Mouse (Mus musculus) telencephalon, adult 2 months (tissue): ENCODE data around the gene Mmaa.

Source experiments
- DNase-seq: peaks from one replicate; pipeline ENCODE4 v3.0.0-alpha.2; 2011; ENCODE audit warnings: low read depth, low spot score

Gene Mmaa

GRCm38 (mm10) chr8:79294610-79295275 lies at the start of gene Mmaa:
TSS of gene Mmaa (minus strand) at chr8:79294937.
- DNase-seq: peak; percentile 93

DNA sequence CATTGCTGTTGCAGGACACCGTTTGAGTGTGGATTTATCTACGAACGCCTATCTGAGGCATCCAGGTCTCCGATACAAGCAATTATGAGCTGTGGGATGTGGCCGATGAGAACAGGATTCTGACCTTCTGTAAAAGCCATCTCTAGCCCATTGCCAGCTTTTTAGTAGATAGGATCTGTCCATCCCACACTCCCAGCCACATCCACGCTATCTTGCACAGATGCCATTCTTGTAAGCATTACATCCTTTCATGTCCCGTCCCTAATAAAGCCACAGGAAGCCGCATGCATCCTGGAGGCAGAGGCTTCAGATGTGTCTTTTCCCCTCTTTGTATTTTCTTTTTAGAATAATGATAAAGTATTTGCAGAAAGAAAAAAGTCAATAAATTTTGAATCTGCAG lies 46.5 kb upstream of the Mmaa start:
- DNase-seq: no peak

GRCm38 (mm10) chr8:79339555-79339954 lies 44.8 kb upstream of the Mmaa start:
- no peak for DNase-seq

- DNase-seq: peak; percentile 41
These were observed 43.9 kb upstream of the Mmaa start for GRCm38 (mm10) chr8:79338619-79339018.

- DNase-seq: peak; percentile 24
These were observed 37.6 kb upstream of the Mmaa start for GRCm38 (mm10) chr8:79332109-79332900.

DNA sequence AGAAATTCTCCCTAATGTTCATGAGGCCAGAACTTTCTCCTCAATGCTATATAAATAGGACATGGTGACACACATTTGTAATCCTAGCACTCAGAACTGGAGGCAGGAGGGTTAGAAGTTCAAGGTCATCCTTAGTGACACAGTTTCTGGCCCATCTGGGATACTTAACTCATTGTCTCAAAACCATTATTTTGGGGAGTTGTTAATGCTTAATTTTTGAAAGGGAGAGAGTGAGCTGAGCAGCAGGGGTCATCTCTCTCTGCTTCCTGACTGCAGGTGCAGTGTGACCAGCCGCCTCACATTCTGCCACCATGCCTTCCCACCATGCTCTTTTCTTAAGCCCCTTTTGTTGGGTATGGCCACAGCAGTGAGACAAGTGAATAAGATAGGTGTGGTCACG lies 36.8 kb upstream of the Mmaa start:
- DNase-seq: no peak

DNA sequence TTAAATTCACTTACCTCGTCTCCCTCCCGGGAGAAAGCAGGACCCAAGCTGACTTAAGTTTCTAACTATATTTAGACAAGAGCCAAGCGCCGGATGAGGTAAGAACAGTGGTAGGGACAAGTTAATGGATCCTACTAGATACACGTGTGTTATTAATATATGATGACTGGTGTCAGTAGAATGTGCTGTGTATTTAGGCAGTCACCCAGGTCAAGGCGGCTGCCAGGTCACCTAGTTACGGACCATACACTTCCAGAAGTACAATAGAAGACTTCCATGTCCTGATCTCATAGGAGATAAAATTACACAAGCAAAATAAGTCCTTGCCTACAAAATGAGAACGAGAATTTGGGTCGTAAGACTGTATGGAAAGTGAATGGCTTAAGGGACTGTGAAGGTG lies 36.3 kb upstream of the Mmaa start:
- no peak for DNase-seq

GRCm38 (mm10) chr8:79329735-79330134 lies 35.0 kb upstream of the Mmaa start:
- DNase-seq: no peak

GRCm38 (mm10) chr8:79329182-79329581 lies 34.4 kb upstream of the Mmaa start:
- no peak for DNase-seq

- DNase-seq: no peak
These were observed 30.8 kb upstream of the Mmaa start for GRCm38 (mm10) chr8:79325510-79325909.

GRCm38 (mm10) chr8:79324928-79325327 lies 30.2 kb upstream of the Mmaa start:
- DNase-seq: no peak

- no peak for DNase-seq
These were observed 29.3 kb upstream of the Mmaa start for GRCm38 (mm10) chr8:79324036-79324435.

GRCm38 (mm10) chr8:79323121-79323520 lies 28.4 kb upstream of the Mmaa start:
- DNase-seq: no peak

DNA sequence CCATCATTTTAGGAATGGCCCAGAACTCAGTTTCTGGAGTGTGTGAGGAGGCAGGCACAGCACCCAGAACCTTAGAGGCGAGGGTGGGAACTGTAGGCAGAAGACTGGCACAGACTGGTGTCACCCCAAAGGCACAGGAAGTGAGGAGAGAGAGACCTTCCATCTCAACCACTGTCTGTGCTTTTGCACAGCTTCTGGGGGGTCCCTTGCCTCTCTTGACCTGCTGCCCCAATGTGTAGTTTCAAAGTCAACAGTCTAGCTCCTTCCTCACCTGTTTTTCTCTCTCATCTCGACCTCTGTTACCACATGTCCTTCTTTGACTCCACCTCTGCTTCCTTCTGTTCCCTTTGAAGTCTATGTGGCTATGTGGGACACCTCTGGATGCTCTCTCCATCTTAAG lies 16.1 kb upstream of the Mmaa start:
- DNase-seq: no peak

- DNase-seq: no peak
These were observed 11.2 kb upstream of the Mmaa start for GRCm38 (mm10) chr8:79305941-79306340.

DNA sequence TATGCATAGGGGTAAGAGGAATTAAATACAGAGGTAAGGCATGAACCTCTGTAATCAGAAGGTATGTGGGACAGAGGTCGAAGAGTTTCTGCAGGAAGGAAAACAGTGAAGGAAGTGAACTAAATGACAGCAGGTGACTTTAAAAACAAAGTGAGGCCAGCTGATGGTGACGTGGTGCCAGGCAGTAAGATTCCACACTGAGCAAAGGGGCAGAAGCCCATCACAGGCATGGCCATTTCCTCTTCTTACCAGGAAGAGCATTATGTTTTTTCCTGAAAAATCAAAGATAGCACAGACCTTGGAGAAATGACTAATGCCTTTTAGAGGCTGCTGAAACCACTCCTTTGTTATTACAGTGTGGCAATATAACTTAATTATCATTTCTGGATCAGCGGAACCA lies 6.8 kb upstream of the Mmaa start:
- DNase-seq: no peak

- no peak for DNase-seq
These were observed 5.0 kb upstream of the Mmaa start for GRCm38 (mm10) chr8:79299704-79300103.

DNA sequence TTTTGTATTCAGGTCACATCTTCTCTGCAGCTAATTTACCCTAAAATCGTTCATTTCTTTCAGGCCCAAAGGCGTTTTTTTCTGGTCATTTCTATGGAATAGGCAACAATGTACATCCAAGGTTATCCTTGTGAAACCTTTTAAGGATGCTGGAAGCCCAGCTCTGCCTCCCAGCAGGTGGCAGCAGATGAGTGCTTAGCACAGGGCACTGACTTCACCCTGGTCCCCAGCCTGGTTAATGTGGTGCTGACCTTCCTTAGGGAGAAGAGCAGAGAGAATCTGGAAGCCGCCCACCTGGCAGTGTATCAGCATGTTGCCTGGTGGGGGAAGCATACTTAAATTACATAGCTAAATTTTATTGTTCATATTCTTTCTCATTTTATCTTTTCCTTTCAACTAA lies 3.0 kb upstream of the Mmaa start:
- DNase-seq: no peak

DNA sequence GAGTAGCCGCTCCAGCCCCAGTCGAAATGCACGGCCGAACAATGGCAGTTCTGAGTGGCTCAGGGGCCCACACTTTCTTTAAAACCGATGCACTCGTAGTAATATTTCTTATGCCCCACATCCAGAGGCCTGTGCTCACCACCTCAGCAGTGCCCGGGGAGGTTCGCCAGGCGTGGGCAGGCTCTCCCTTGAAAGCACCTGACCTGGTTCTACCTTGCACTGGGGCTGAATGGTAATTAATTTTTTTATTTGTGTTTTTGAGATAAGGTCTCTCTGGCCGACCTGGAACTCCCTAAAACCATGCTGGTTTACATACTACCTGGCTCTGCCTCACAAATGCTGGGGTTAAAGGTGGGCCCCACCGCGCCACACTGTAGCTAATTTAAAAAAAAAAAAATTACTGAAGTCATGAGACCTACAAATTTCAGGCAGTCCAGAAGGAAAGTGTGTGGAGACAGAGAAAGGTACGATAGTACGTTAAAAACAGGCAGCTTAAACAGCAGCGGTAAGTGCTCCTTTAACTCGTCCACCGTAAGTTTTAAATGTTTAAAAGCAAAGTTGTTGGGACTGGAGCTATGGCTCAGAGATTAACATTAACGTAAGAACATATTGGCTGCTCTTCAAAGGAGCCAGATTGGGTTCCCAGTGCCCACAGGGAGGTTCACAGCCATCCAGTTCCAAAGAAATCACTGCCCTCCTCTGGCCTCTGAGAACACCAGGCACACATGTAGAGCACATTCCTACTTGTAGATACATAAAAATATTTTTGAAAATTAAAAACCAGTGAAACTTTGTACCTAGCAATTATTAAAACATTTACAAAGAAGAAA lies 754 bp upstream of the Mmaa start:
- DNase-seq: no peak

GRCm38 (mm10) chr8:79293841-79294240 lies 896 bp downstream of the Mmaa start:
- DNase-seq: no peak

GRCm38 (mm10) chr8:79292712-79293264 lies 1.9 kb downstream of the Mmaa start:
- no peak for DNase-seq

DNA sequence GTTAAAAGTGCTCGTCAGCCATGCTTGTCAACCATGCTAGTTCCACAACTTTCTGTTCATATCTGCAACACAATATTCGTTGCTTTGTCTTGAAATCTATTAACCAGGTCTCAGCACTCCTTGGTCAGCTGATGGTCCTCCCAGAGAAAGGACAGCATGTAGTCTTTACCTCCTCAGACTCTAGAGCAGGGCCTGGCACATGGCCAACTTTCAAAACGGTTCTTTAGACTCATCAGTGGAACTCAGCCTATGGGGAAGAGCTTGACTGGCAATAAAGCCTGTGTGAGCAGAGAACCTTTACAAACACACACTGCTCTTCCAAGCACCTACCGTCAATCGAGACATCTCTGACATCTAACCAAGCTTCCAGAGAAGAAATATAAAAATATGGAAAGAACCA lies 5.1 kb downstream of the Mmaa start:
- no peak for DNase-seq
